Mouse (Mus musculus) layer of hippocampus, adult 11-12 months (tissue): ENCODE data around the gene Gm4779.
"Not testable (repeated sequence)": the region's sequence is repeated elsewhere in the genome, so short reads cannot be mapped to it uniquely, and the experiment has no call there.

Experiments used
- DNase-seq: peaks from one replicate; pipeline ENCODE4 v3.0.0; 2022; ENCODE audit warnings: low spot score

Gm4779 gene

DNA sequence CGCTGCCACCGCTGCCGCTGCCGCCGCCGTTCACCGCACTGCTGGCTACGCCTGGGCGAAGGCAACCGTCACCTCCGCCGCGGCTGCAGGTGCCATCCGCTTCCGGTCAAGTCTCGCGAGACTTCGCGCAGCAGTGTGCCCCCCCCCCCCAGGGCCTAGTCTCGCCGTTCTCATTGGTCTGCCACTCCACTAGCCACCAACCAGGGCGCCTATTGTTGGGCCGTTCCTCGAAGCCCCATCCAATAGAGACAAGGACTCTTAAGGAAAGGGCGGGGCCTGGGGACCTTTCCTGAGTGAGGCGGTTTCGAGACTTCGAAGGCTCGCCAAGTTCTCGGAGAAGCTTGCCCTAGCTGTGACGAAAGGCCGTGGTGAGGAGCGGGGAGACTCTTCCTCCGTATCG, at the start of gene Gm4779, which contains the start of gene 8030474K03Rik:
Gene Gm4779 (minus strand): TSS at position 82 of the 400 bp plus-strand sequence.
Gene 8030474K03Rik (plus strand): TSS at position 315 of the 400 bp plus-strand sequence.
- no peak for DNase-seq

DNA sequence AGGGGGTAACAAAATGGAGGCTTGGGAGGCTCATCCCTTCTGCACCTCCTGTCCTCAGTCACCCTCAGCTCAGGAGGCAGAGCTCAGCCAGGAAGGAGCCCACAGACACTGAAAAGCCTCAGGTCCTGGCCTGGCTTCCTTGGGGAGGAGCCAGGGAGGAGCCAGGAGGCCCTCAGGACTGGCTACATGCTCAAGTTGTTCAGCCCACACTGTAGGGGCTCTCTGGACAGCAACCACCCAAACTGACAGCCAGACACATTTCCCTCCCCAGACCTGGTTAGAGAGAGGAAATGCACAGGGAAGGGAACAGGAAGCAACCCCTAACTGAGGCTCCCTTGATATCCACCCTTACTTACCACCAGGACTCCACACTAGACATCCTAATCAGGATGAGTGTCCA, 25.8 kb upstream of the Gm4779 start:
- DNase-seq = not testable (repeated sequence)

DNA sequence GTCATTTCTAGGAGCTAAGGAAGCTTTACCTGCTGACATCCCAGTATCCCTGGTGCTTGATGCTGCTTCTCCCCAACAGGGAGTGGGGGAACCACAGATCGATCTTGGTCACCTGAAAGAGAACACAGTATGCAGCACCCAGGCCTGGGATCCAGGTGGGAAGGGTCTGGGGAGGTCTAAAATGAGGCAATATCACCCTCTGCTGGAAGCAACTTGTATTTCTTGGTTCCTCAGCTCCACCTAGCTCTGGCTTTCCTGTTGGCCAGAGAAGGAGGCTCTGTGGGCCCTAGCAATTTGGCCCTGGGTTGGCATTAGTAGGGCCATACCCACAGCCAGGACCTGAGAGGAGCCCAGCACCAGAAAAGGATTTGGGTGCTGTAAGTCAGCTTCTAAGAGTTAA, 24.9 kb upstream of the Gm4779 start:
- no peak for DNase-seq

- no peak for DNase-seq
These were observed 17.5 kb upstream of the Gm4779 start for GRCm38 (mm10) chrX:101811750-101812149.

DNA sequence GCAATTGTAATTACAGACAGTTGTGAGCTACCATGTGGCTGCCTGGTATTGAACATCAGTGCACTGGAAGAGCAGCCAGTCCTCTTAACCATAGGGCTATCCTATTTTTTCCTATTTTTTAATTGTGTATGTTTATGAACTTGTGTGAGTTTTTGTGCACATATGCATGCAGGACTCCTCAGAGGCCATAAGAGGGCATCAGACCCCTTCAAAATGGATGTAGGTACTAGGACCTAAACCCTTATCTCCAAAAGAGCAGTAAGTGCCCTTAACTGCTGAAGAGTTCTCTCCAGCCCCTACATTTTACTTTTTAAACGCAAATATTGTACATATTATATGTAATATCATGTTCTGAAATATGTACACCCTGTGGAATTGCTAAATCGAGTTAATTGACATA, 11.3 kb upstream of the Gm4779 start:
- DNase-seq = no peak

- DNase-seq = peak; percentile 62
These were observed 2.7 kb downstream of the Gm4779 start for GRCm38 (mm10) chrX:101791551-101791950.

GRCm38 (mm10) chrX:101772035-101772434, 22.2 kb downstream of the Gm4779 start:
- peak; percentile 66 for DNase-seq

DNA sequence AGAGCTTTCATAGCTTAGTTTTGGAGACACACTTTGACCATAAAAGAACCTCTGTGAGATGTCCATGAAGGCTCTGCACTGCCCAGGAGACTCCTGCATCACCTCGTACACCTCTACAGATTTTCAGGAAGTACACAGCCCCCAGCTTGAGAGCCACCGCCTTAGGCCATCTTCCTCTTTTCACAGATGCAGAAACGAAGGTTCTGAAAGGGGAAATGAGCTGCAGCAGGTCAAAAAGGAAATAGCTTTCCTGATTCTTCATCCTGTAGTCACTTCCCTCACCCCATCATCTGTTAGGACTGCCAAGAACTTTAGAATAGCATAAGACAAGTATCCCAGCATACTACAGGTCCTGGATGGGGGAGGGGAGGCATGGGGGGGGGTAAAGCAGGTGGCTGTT, 23.9 kb downstream of the Gm4779 start:
- DNase-seq = no peak

- DNase-seq = no peak
These were observed 24.7 kb downstream of the Gm4779 start for GRCm38 (mm10) chrX:101769478-101769877.

DNA sequence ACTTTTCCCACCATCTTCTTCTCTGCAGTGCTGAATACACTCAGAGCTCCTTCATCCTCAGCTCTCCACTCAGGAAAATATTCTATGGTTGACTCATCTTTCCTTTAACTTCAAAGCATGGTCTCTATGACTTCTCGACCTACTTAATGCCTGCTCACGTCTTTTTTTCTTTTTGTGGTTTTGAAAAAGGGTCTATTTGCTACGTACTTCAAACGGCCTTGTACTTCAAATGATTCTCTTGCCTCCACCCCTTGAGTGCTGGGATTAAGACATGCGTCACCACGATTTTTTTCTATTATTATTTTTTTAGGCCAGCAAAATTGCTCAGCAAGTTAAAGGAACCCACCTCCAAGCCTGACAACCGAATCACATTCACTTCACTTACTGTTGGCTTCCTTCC, 26.9 kb downstream of the Gm4779 start:
- DNase-seq = no peak

DNA sequence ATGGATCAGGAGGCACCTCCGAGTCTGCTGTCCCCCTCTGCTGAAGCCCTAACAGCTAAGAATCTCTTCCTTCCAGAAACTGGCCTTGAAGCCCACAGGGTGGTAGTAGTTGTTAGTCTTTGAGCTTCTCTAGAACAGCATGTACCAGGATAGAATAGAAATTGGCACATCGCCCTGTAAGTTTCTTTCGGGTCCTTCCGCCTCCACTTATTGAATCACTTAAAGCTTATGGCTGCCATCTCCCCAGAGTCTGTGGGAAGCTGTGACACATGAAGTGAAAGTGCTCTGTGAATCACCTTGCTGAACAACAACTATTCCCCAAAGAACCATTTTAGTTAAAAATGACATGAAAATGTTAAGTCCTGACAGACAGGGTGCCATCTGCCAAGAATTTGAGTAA, 29.1 kb downstream of the Gm4779 start:
- no peak for DNase-seq

GRCm38 (mm10) chrX:101764621-101765020, 29.6 kb downstream of the Gm4779 start:
- no peak for DNase-seq

- DNase-seq = peak; percentile 10
These were observed 39.7 kb downstream of the Gm4779 start for GRCm38 (mm10) chrX:101754478-101754877.

GRCm38 (mm10) chrX:101750144-101750543, 44.1 kb downstream of the Gm4779 start:
- no peak for DNase-seq

DNA sequence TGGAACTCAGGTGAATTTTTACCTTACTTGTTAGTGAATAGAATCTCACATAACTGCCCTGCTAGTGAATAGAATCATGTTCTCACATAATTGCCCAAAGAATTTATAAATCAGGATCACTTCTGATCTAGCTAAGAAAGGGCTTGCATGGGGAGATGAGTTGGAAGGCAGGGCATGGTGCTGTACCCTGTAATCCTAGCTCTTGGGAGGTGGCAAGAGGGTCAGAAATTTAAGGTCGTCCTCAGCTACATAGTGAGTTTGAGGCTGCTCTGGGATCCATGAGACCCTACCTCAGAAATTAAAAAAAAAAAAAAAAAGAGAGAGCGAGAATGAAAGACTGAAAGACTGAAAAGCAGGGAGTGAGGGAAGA, 53.2 kb downstream of the Gm4779 start:
- DNase-seq = no peak

GRCm38 (mm10) chrX:101740335-101741063, 53.7 kb downstream of the Gm4779 start:
- DNase-seq = peak; percentile 28
